Mouse (Mus musculus) spleen, adult 12 weeks (tissue): ENCODE results near the gene Olfr1454.

Source experiments
- DNase-seq: peaks from one replicate; pipeline ENCODE4 v3.0.0; 2022; ENCODE audit warnings: low spot score

Olfr1454 gene

DNA sequence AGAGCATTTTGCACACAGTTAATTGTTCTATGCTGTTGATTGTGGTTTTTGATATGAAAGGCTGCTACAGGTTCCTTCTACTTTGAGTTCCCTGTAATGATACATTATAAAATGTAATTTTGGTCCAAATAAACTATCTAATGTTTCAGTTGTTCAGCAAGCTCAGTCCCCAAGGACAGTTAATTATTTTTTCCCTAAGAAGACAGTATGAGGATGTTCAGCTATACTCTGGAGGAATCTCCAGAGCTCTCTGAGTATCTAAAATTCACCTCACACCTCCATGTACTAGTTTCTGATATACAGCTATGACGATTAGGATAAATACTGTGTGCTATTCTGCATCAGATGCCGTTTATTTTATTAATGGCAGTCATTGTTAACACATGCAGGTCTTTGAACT is at the start of gene Olfr1454:
Olfr1454 (plus strand) TSS at position 301 of the 400 bp plus-strand sequence.
- no peak for DNase-seq

DNA sequence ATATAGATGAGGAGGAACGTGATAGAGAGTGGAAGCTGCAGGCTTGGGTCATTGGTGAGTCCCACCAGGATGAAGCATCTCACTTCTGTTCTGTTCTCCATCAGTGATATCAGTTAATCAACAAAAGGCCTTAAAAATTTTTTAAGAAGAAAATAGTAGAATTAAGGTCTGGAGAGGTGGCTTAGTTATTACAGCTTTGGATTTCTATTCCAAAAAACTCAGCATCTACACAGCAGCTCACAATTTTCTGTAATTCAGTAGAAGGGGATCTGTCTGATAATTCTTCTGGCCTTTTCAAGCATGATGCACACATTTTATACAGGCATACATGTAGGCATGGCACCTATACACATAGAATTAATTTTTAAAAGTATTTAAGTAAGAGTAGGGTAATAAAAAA is 32.2 kb upstream of the Olfr1454 start, which contains the start of gene Olfr1453:
Olfr1453 (minus strand) TSS at position 101 of the 400 bp plus-strand sequence.
- DNase-seq, result no peak

DNA sequence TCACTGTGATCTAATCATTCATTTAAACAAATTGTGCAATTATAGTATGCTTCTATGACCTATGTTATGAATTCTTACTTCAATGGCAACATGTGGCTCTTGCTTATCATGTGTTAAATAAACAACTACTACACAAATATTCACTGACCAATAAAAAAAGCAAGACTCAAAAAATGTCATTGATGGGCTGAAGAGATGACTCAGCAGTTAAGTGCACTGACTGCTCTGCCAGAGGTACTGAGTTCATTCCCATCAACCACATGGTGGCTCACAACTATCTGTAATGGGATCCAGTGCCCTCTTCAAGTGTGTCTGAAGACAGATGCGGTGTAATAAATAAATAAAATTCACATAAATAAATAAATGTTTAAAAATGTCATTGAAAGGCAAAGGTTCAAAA is 33.5 kb downstream of the Olfr1454 start:
- no peak for DNase-seq

DNA sequence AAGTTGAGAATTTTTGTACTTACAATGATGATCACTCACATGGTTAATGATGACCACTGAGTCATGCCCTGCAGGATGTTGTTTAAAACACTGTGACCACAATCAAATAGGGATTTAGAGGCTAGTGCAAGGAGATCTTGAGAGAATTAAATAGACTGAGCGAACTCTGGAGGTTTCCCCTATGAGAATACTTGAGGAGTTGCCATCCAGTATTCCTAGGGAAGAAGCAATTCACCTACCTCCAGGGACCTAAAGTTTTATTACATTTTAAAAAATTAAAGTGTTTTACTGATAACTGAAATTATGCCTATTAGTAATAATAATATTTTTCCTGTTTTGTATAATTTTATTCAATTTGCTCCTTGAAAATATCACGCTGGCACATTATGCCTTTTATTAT is 37.4 kb downstream of the Olfr1454 start, which contains the start of gene Olfr1457:
Olfr1457 (minus strand) TSS at position 101 of the 400 bp plus-strand sequence.
- DNase-seq, result no peak

- no peak for DNase-seq
Measured at GRCm38 (mm10) chr19:13106675-13107074, 46.3 kb downstream of the Olfr1454 start, which contains the start of gene Olfr1458. Gene Olfr1458, minus strand, starts transcription at chr19:13106775.
